Mouse (Mus musculus) midbrain, postnatal 0 days (tissue): ENCODE data around the gene Ppp2r3c. TPM values are rescaled to one million over a fixed set of nuclear protein-coding genes. Genes with fewer than 3 reads are reported as not detected.
"Not testable (repeated sequence)": the region's sequence is repeated elsewhere in the genome, so short reads cannot be mapped to it uniquely, and the experiment has no call there.

ENCODE experiments used
- ATAC-seq: fragments of 200-750 bp; cut with Nextera tagmentation; 2 replicates; pipeline ENCODE4 v1.8.0; 2017; ENCODE audit warnings: moderate number of reproducible peaks, mild to moderate bottlenecking, moderate TSS enrichment, moderate library complexity; ENCODE audit not compliant: low FRiP score
- DNase-seq: peaks from one replicate; pipeline ENCODE4 v3.0.0-alpha.2; 2015; ENCODE audit warnings: low spot score
- H3K27ac ChIP-seq: fragments of 300-500 bp; sonication (generic); 2 replicates; pipeline ENCODE4 v1.5.1; 2014; ENCODE audit warnings: low read depth, mild to moderate bottlenecking, low read length, mixed read lengths
- H3K27me3 ChIP-seq: fragments of 300-500 bp; sonication (generic); 2 replicates; pipeline ENCODE4 v1.6.1; 2014; ENCODE audit warnings: low read length, control low read depth, mixed read lengths; ENCODE audit not compliant: insufficient read depth
- H3K36me3 ChIP-seq: fragments of 300-500 bp; sonication (generic); 2 replicates; pipeline ENCODE4 v1.6.1; 2014; ENCODE audit warnings: low read length, control low read depth, mixed read lengths; ENCODE audit not compliant: insufficient read depth
- H3K4me1 ChIP-seq: fragments of 300-500 bp; sonication (generic); 2 replicates; pipeline ENCODE4 v1.6.1; 2014; ENCODE audit warnings: mild to moderate bottlenecking, control low read depth, antibody characterized with exemption, low read length, mixed read lengths; ENCODE audit not compliant: insufficient read depth
- H3K4me2 ChIP-seq: fragments of 300-500 bp; sonication (generic); 2 replicates; pipeline ENCODE4 v1.6.1; 2014; ENCODE audit warnings: low read depth, mild to moderate bottlenecking, low read length, mixed read lengths; ENCODE audit not compliant: poor library complexity, severe bottlenecking
- H3K4me3 ChIP-seq: fragments of 300-500 bp; sonication (generic); 2 replicates; pipeline ENCODE4 v1.5.1; 2014; ENCODE audit warnings: low read depth, mild to moderate bottlenecking, low read length, moderate library complexity
- H3K9ac ChIP-seq: fragments of 300-500 bp; sonication (generic); replicated peaks from 2 replicates; pipeline ENCODE4 v1.6.1; 2014; ENCODE audit warnings: mild to moderate bottlenecking, low read length, moderate library complexity, mixed read lengths; ENCODE audit not compliant: poor library complexity, severe bottlenecking
- H3K9me3 ChIP-seq: fragments of 300-500 bp; sonication (generic); 2 replicates; pipeline ENCODE4 v1.6.1; 2016; ENCODE audit warnings: low read length, control low read depth
- CTCF ChIP-seq: IDR thresholded peaks from 2 replicates; pipeline ENCODE4 v1.5.1; 2016; ENCODE audit warnings: antibody characterized with exemption, mild to moderate bottlenecking
- WGBS: fragments of 180-500 bp; shearing (Covaris S2); extraction: QIAGEN DNeasy Blood & Tissue Kit; methylation state at CpG from one replicate; pipeline ENCODE4 v1.1.7; 2014; 5-methylcytosine and 5-hydroxymethylcytosine counted together
- polyA plus RNA-seq: library from polyadenylated mRNA; unstranded; fragments of >200 nt; fragmentation: Nextera tagmentation; extraction: Ambion mirVana; gene quantifications from 2 replicates; pipeline ENCODE4 v1.2.1, GENCODE M21; 2015
- total RNA-seq: library from RNA; depleted of rRNA; stranded (reverse); fragments of >200 nt; gene quantifications from 2 replicates; pipeline ENCODE4 v1.2.3, GENCODE M21; 2014

Ppp2r3c gene
- total and polyA plus RNA-seq, 2 experiments from 2014 or later, result 9.0 to 19.0 TPM

DNA sequence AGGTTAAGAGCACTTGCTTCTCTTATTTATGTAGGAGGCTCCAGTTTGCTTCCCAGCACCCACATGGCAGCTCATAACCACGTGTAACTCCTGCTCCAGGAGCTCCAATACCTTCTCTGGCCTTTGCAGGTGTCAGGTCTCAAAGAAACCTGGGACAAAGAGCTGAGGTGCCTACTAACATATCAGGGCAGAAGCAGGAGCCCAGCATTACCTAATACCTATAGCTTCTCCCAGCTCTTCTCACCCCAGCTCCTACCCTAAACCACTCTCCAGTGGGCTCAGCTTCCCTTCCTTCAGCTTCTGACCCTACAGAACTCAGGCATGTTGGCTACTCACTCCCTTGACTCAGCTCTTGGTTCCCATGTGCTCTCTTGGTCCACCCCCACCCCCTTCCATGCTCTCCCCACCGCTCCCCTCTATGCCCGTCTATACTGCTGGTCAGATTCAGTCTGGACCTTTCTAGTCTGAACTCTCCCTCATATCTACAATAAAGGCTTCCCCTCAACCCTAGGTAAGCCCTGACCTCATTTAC is 1.9 kb downstream of the Ppp2r3c start:
- H3K9me3 ChIP-seq, result no peaks in the 10 kb centered on the region
- no peak overlapping the region for H3K27ac ChIP-seq
- H3K27me3 ChIP-seq, result no peaks in the 10 kb centered on the region
- peaks cover 25% of the 10 kb centered on the region for H3K4me1 ChIP-seq
- H3K4me2 ChIP-seq, result peak overlapping the region; percentile 67
- WGBS, result 93% methylated on average over 3 of the region's 3 CpGs
- ATAC-seq (no peak), DNase-seq (no peak)
- TF ChIP-seq CTCF, result no peak
- peaks cover 24% of the 10 kb centered on the region for H3K36me3 ChIP-seq
- peak overlapping the region; percentile 48; the same call in 1 of the 2 replicates for H3K4me3 ChIP-seq
- H3K9ac ChIP-seq, result peak overlapping the region; percentile 4; the same call in 1 of the 2 replicates

DNA sequence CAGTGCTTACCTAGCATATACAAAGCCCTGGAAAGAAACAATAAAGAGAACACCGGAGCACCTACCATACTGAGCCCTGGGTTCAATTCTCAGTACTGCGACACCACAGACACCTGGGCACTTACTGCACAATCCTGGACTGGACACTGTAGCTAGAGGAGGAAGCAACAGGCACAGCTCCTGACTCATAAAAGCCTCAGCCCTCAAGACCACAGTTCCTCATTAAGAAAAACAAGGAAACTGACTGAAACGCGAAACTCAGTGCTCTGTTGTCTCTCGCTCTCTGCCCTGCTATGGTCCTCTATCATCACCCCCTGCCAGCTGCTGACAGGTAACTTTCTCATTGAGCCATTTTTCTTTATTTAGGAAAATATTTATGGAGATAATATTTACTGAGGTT is 3.5 kb downstream of the Ppp2r3c start, which contains the start of gene 1110008L16Rik:
Gene 1110008L16Rik (plus strand): TSS at position 242 of the 400 bp plus-strand sequence.
- H3K9ac ChIP-seq, result no peak within 1 kb of the TSS
- no peak within 1 kb of the TSS for H3K27ac ChIP-seq
- H3K27me3 ChIP-seq, result no peaks in the 10 kb centered on the region
- no peak for TF ChIP-seq CTCF
- WGBS, result 86% methylated on average over 5 of the region's 5 CpGs
- peaks cover 22% of the 10 kb centered on the region for H3K4me1 ChIP-seq
- H3K4me3 ChIP-seq, result no peak within 1 kb of the TSS
- DNase-seq (no peak), ATAC-seq (no peak)
- H3K4me2 ChIP-seq, result no peak within 1 kb of the TSS
- peaks cover 32% of the 10 kb centered on the region for H3K36me3 ChIP-seq
- no peaks in the 10 kb centered on the region for H3K9me3 ChIP-seq

DNA sequence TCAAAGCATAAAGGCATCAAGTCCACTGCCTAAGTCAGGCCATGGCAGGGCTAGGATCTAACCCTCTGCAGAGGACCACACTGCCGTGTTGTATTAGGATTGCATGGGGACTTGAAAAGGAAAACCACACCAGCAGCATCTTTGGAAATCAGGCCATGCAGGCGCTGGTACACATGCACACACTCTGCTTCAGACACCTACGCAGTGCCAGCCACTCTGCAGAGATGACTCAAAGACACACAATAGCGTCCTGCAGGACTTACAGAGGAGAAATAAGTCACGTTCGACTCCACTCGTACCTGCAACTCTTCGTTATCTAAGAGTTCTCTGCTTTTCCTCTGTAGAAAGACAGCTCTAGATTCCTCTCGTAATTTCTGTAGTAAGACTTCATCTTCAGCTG is 4.7 kb downstream of the Ppp2r3c start:
- H3K4me2 ChIP-seq, result no peak overlapping the region
- H3K27me3 ChIP-seq, result no peaks in the 10 kb centered on the region
- H3K9me3 ChIP-seq, result no peaks in the 10 kb centered on the region
- H3K9ac ChIP-seq, result no peak overlapping the region
- no peak for TF ChIP-seq CTCF
- peaks cover 17% of the 10 kb centered on the region for H3K4me1 ChIP-seq
- H3K36me3 ChIP-seq, result peaks cover 42% of the 10 kb centered on the region
- no peak overlapping the region for H3K4me3 ChIP-seq
- DNase-seq, result no peak
- no peak for ATAC-seq
- 94% methylated on average over 9 of the region's 9 CpGs for WGBS
- no peak overlapping the region for H3K27ac ChIP-seq

DNA sequence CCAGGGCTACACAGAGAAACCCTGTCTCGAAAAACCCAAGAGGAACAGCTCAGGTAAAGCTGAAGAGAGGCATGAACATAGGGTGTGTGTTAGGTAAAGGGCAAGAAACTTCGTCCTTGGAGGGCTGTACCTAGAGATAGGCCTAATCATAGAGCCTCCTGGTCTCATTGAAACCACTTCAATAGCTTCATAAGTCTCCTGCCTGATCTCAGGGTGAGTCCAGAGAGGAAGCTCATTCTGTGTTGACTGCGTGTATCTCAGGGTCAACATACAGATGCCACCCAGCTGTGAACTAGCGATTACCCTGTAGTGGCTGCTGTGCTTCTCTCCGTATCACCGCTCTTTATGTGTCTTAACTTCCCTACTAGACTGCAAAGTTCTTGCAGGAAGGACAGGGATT is 25.2 kb downstream of the Ppp2r3c start:
- H3K27me3 ChIP-seq, ATAC-seq, H3K9ac ChIP-seq, H3K27ac ChIP-seq, H3K4me2 ChIP-seq, H3K4me3 ChIP-seq, H3K9me3 ChIP-seq, H3K36me3 ChIP-seq, H3K4me1 ChIP-seq, DNase-seq: not testable (repeated sequence)
- 94% methylated on average over 3 of the region's 6 CpGs for WGBS

DNA sequence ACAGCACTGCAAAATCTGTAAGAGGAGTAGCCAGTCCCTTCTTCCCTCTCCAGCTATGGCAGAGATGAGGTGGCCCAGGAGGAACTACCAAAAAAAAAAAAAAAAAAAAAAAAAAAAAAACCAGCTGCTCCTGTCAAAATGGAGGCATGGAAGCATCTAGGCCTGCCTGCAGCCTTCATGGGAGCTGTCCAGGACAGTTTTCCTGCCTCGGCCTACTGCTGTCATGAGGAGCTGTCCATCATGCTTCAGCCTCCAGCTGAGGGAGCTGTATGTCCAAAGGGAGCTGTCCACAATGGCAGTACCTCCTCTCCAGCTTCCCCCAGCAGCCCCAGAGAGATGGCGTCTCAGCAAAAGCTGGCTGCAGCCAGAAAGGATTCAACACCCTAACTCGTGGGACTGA is 30.6 kb downstream of the Ppp2r3c start:
- Histone ChIP-seq H3K9ac (no peak overlapping the region), H3K27ac (no peak overlapping the region), H3K4me2 (no peak overlapping the region), H3K9me3 (no peaks in the 10 kb centered on the region), H3K4me3 (no peak overlapping the region), H3K4me1 (no peaks in the 10 kb centered on the region), H3K27me3 (no peaks in the 10 kb centered on the region), H3K36me3 (no peaks in the 10 kb centered on the region)
- no peak for TF ChIP-seq CTCF
- 84% methylated on average over 3 of the region's 3 CpGs for WGBS
- ATAC-seq, result no peak
- DNase-seq, result no peak

DNA sequence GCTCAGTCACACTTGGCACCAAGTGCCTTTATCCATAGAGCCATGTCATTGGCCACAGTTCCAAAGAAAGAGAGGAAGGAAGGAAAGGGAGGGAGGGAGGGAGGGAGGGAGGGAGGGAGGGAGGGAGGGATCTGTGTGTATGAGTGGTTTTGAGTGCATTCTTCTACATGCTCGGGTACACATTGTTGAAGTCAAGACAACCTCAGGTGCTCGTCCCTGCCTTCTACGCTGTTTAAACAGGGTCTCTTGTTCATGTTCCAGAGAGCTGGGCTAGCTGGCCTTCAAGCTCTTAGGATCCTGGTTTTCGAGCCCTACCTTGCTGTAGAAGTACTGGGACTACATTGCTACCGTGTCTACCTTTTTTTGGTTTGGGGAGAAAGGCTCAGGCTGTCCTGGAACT is 39.4 kb downstream of the Ppp2r3c start:
- H3K9me3 ChIP-seq, H3K27ac ChIP-seq, H3K4me3 ChIP-seq, H3K4me2 ChIP-seq, H3K36me3 ChIP-seq, H3K4me1 ChIP-seq, DNase-seq, H3K27me3 ChIP-seq, H3K9ac ChIP-seq, ATAC-seq: not testable (repeated sequence)
- no CpG with 5 or more reads among the region's 5 CpGs for WGBS

DNA sequence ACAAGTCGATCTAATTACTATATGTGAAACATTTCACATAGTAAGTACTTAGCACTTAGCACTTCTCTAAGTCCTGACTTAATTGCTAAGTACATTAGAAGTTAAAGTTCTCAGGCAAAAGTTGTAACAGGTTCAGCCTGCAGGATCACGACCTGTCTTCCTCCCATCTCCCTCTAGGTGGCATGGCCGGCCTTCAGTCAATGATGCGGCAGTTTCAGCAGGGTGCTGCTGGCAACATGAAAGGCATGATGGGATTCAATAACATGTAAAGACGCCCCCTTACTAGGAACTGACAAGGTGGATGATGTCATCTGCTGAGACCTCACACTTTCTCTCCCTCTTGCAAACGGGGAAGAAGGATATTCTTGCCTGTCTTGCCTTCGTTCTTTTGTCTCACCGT is 40.8 kb downstream of the Ppp2r3c start:
- H3K4me2 ChIP-seq, H3K4me1 ChIP-seq, H3K36me3 ChIP-seq, DNase-seq, H3K4me3 ChIP-seq, ATAC-seq, H3K27ac ChIP-seq, H3K9ac ChIP-seq, H3K9me3 ChIP-seq, H3K27me3 ChIP-seq: not testable (repeated sequence)
- WGBS, result no CpG with 5 or more reads among the region's 8 CpGs

DNA sequence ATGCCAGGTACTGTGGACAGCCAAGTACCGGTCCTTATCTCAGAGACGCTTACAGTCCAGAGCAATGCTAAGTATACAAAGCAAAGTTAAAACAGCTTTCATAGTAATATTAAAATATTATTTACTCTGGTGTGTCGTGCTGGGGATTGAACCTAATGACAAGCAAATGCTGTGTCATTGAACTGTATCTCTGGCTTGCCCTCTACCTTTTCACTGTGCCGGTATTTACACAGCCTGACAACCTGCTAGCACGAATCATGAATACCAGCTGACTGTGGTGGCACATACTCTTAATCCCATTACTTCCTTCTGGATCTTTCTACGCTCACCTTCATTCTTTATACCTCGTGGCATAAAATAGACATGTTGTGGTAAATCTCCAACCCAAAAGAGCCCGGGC is 60.6 kb downstream of the Ppp2r3c start:
- H3K4me2 ChIP-seq, H3K4me1 ChIP-seq, H3K27ac ChIP-seq, DNase-seq, H3K4me3 ChIP-seq, ATAC-seq, H3K27me3 ChIP-seq, H3K9me3 ChIP-seq, H3K36me3 ChIP-seq, H3K9ac ChIP-seq: not testable (repeated sequence)
- no CpG with 5 or more reads among the region's 8 CpGs for WGBS

DNA sequence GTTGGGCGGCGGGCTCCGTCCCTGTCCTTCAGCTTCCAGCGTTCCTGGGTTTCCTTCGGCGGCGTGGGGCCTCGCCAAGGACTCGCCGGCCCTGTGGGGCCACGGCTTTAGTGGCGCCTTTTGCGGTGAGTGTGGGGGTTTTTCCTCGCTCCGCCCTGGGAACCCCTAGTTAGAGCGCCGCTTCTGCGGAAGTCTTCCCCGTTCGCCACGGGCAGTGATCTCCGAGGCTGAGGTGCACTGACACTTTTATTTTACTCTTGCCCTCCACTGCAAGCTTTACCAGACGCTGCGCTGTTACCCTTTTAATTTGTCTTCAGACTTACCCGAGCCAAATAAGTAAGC is 72.3 kb downstream of the Ppp2r3c start:
- H3K27me3 ChIP-seq, H3K4me1 ChIP-seq, H3K36me3 ChIP-seq, DNase-seq, H3K9me3 ChIP-seq, H3K4me2 ChIP-seq, H3K27ac ChIP-seq, H3K9ac ChIP-seq: not testable (repeated sequence)
- peak overlapping the region; percentile 28 for H3K4me3 ChIP-seq
- 0% methylated on average over 11 of the region's 25 CpGs for WGBS
- ATAC-seq, result peak; percentile 62
